Mouse (Mus musculus) lung, postnatal 0 days (tissue): ENCODE results near the gene Rbm34. TPM values are rescaled to one million over a fixed set of nuclear protein-coding genes. Genes with fewer than 3 reads are reported as not detected.
A peak's percentile ranks its signal among the peaks of the same experiment; 100 is the strongest.

Experiments used
- ATAC-seq: fragments of 200-750 bp; cut with Nextera tagmentation; 2 replicates; pipeline ENCODE4 v1.8.0; 2017; ENCODE audit warnings: moderate library complexity
- DNase-seq: peaks from one replicate; pipeline ENCODE4 v3.0.0-alpha.2; 2016; ENCODE audit warnings: low spot score
- H3K27ac ChIP-seq: fragments of 300-500 bp; sonication (generic); 2 replicates; pipeline ENCODE4 v1.5.1; 2014; ENCODE audit warnings: antibody characterized with exemption, mild to moderate bottlenecking, low read length, mixed read lengths
- H3K27me3 ChIP-seq: fragments of 300-500 bp; sonication (generic); replicated peaks from 2 replicates; pipeline ENCODE4 v1.6.1; 2014; ENCODE audit warnings: low read length, mixed read lengths; ENCODE audit not compliant: insufficient read depth
- H3K36me3 ChIP-seq: fragments of 300-500 bp; sonication (generic); 2 replicates; pipeline ENCODE4 v1.6.1; 2014; ENCODE audit warnings: low read length, mixed read lengths; ENCODE audit not compliant: insufficient read depth
- H3K4me1 ChIP-seq: fragments of 300-500 bp; sonication (generic); 2 replicates; pipeline ENCODE4 v1.6.1; 2014; ENCODE audit warnings: antibody characterized with exemption, low read depth, low read length, mixed read lengths; ENCODE audit not compliant: insufficient read depth
- H3K4me2 ChIP-seq: fragments of 300-500 bp; sonication (generic); replicated peaks from 2 replicates; pipeline ENCODE4 v1.6.1; 2014; ENCODE audit warnings: low read depth, mild to moderate bottlenecking, low read length, moderate library complexity, mixed read lengths
- H3K4me3 ChIP-seq: fragments of 300-500 bp; sonication (generic); 2 replicates; pipeline ENCODE4 v1.5.1; 2014; ENCODE audit warnings: low read depth, low read length
- H3K9ac ChIP-seq: fragments of 300-500 bp; sonication (generic); replicated peaks from 2 replicates; pipeline ENCODE4 v1.6.1; 2014; ENCODE audit warnings: low read depth, mild to moderate bottlenecking
- H3K9me3 ChIP-seq: fragments of 300-500 bp; sonication (generic); 2 replicates; pipeline ENCODE4 v1.6.1; 2016; ENCODE audit warnings: low read length, mixed read lengths
- CTCF ChIP-seq: IDR thresholded peaks from 2 replicates; pipeline ENCODE4 v1.5.1; 2016; ENCODE audit warnings: antibody characterized with exemption, mild to moderate bottlenecking
- EP300 ChIP-seq: IDR thresholded peaks from 2 replicates; pipeline ENCODE4 v1.6.1; 2016; ENCODE audit warnings: antibody characterized with exemption, mild to moderate bottlenecking, control low read depth
- WGBS: fragments of 180-500 bp; shearing (Covaris S2); extraction: QIAGEN DNeasy Blood & Tissue Kit; methylation state at CpG from one replicate; pipeline ENCODE4 v1.1.7; 2014; 5-methylcytosine and 5-hydroxymethylcytosine counted together
- polyA plus RNA-seq: library from polyadenylated mRNA; unstranded; fragments of >200 nt; fragmentation: Nextera tagmentation; extraction: Ambion mirVana; gene quantifications from 2 replicates; pipeline ENCODE4 v1.2.1, GENCODE M21; 2015

The Rbm34 gene
- polyA plus RNA-seq, 1 experiment from 2014 or later = 15.5 TPM

GRCm38 (mm10) chr8:126935387-126935786 is 35.5 kb downstream of the Rbm34 start:
- no peaks in the 10 kb centered on the region for H3K4me1 ChIP-seq
- H3K27ac ChIP-seq = no peak overlapping the region
- H3K36me3 ChIP-seq = peaks cover 19% of the 10 kb centered on the region; the same call in 1 of the 2 replicates
- no peak overlapping the region for H3K4me2 ChIP-seq
- no peak for DNase-seq
- TF ChIP-seq CTCF (no peak), EP300 (no peak)
- no peak overlapping the region for H3K4me3 ChIP-seq
- ATAC-seq = no peak
- no peaks in the 10 kb centered on the region for H3K9me3 ChIP-seq
- WGBS = 91% methylated on average over 2 of the region's 2 CpGs
- no peak overlapping the region for H3K9ac ChIP-seq
- no peaks in the 10 kb centered on the region for H3K27me3 ChIP-seq

GRCm38 (mm10) chr8:126932656-126933055 is 38.2 kb downstream of the Rbm34 start:
- no peaks in the 10 kb centered on the region for H3K4me1 ChIP-seq
- DNase-seq (no peak), ATAC-seq (no peak)
- no peaks in the 10 kb centered on the region for H3K9me3 ChIP-seq
- H3K4me3 ChIP-seq = no peak overlapping the region
- peaks cover 12% of the 10 kb centered on the region; the same call in 1 of the 2 replicates for H3K36me3 ChIP-seq
- no peaks in the 10 kb centered on the region for H3K27me3 ChIP-seq
- 55% methylated on average over 1 of the region's 1 CpGs for WGBS
- no peak overlapping the region for H3K4me2 ChIP-seq
- TF ChIP-seq EP300 (no peak), CTCF (no peak)
- no peak overlapping the region for H3K9ac ChIP-seq
- no peak overlapping the region for H3K27ac ChIP-seq

GRCm38 (mm10) chr8:126932249-126932648 is 38.6 kb downstream of the Rbm34 start:
- DNase-seq (no peak), ATAC-seq (no peak)
- no peak overlapping the region for H3K4me3 ChIP-seq

GRCm38 (mm10) chr8:126931720-126932119 is 39.2 kb downstream of the Rbm34 start:
- H3K27me3 ChIP-seq = no peaks in the 10 kb centered on the region
- H3K4me3 ChIP-seq = no peak overlapping the region
- H3K4me1 ChIP-seq = no peaks in the 10 kb centered on the region
- 29% methylated on average over 2 of the region's 2 CpGs for WGBS
- no peaks in the 10 kb centered on the region for H3K9me3 ChIP-seq
- peaks cover 12% of the 10 kb centered on the region; the same call in 1 of the 2 replicates for H3K36me3 ChIP-seq
- ATAC-seq = peak; percentile 24; the same call in 1 of the 2 replicates
- no peak overlapping the region for H3K4me2 ChIP-seq
- TF ChIP-seq EP300 (no peak), CTCF (peak; percentile 61)
- DNase-seq = no peak
- no peak overlapping the region for H3K27ac ChIP-seq
- H3K9ac ChIP-seq = no peak overlapping the region

More at GRCm38 (mm10) chr8:126932249-126932648, 38.6 kb downstream of the Rbm34 start:
- WGBS = 56% methylated on average over 1 of the region's 1 CpGs
- no peaks in the 10 kb centered on the region for H3K9me3 ChIP-seq
- H3K9ac ChIP-seq = no peak overlapping the region
- no peaks in the 10 kb centered on the region for H3K27me3 ChIP-seq
- no peak overlapping the region for H3K4me2 ChIP-seq
- peaks cover 12% of the 10 kb centered on the region; the same call in 1 of the 2 replicates for H3K36me3 ChIP-seq
- no peak overlapping the region for H3K27ac ChIP-seq
- TF ChIP-seq EP300 = no peak
- no peak for TF ChIP-seq CTCF
- no peaks in the 10 kb centered on the region for H3K4me1 ChIP-seq

DNA sequence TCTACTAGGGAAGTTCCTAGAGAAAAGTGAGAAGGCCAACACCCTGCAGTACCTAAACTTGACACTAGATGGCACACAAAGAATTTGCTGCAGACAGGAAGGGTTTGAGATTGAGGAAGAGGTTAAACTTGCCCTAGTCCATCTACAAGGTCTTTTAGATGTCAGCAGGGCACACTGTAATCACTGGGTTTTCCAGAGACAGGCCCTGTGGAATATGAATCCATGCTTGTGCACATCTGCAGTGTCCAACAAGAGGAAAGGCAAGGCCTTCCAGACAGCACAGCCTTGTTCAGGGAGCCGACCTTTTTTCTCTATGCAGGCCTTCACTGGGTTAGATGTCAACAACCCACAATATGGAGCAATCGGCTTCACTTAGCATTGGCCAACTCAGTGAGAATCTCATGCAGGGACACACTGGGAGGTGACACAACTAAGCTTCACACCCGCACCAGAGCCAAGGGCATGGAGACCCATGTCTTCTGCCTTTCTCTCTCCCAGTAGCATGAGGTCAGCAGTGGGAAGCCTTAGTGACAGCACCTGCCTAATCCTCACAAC is 41.2 kb downstream of the Rbm34 start:
- Histone ChIP-seq H3K36me3 (peaks cover 12% of the 10 kb centered on the region; the same call in 1 of the 2 replicates), H3K9ac (no peak overlapping the region), H3K4me2 (no peak overlapping the region), H3K4me3 (no peak overlapping the region), H3K27ac (peak overlapping the region; percentile 14; the same call in 1 of the 2 replicates), H3K9me3 (no peaks in the 10 kb centered on the region), H3K4me1 (no peaks in the 10 kb centered on the region), H3K27me3 (no peaks in the 10 kb centered on the region)
- 63% methylated on average over 3 of the region's 3 CpGs for WGBS
- TF ChIP-seq CTCF (peak; percentile 95), EP300 (no peak)
- peak; percentile 45 for ATAC-seq
- DNase-seq = peak; percentile 72

DNA sequence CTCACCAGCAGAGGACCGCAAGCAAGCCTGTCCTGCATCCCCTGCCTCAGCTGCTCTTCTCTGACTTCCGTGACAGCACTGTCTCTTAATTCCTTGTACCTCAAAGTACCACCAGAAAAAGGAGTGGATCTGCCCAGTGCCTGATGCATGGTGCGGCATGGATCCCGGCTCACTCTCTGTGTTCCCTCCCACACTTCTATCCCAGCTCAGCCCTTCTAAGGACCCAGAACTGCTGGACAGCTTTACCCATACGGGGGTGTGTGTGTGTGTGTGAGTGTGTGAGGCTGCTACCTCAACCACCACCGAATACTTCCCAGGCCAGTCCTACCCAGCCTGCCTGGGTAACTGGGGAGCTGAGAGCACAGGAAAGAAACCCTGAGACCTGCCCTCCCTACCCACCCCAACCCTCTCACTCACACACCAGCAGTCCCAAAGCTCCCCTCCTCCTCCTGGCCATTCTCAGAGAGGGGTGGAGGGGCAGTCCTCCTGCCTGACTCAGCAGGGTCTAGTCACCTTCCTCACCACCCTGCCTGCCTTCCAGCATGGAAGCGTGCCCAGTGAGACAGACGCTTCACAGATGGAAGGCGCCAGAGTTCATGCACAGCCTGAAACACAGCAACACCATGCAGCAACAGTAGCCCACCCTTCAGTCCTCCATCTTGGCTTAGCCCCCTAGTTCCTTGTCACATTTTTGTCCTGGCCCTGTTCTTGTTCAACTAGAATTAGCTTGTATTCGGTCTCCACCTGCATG is 41.9 kb downstream of the Rbm34 start:
- no peak overlapping the region for H3K4me2 ChIP-seq
- H3K9me3 ChIP-seq = no peaks in the 10 kb centered on the region
- peaks cover 8% of the 10 kb centered on the region; the same call in 1 of the 2 replicates for H3K36me3 ChIP-seq
- WGBS = 81% methylated on average over 10 of the region's 10 CpGs
- DNase-seq (no peak), ATAC-seq (0 out of 2 replicates have a peak, but pooled peaks have one; percentile 4)
- no peak overlapping the region for H3K4me3 ChIP-seq
- no peak overlapping the region for H3K9ac ChIP-seq
- no peaks in the 10 kb centered on the region for H3K4me1 ChIP-seq
- no peak overlapping the region for H3K27ac ChIP-seq
- no peak for TF ChIP-seq EP300
- no peak for TF ChIP-seq CTCF
- H3K27me3 ChIP-seq = no peaks in the 10 kb centered on the region
